Mouse (Mus musculus): ENCODE results near the gene Bcl2a1d.
"Not testable (repeated sequence)": the region's sequence is repeated elsewhere in the genome, so short reads cannot be mapped to it uniquely, and the experiment has no call there.

Gene Bcl2a1d

DNA sequence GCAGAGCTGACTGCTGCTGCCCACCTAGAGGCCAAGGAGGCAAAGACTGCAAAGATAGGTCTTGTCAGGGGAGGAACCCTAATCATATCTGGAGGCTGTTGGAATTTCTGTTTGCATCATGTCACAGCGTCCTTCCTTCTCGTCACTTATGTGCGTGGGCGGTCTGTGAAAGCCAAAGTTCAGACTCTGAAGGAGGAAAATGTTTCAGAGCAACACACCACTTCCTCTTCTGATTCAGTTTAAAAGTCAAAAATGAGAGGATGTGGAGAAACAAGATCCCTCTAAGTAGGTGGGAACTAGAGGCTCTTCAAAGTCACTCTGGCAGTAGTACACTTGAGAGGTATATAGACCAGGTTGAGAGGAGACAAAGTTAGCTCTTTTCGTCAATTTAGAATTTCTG is at the start of gene Bcl2a1d:
TSS of gene Bcl2a1d (minus strand) at position 187 of the 400 bp plus-strand sequence.
- DNase-seq, result not testable (repeated sequence)

DNA sequence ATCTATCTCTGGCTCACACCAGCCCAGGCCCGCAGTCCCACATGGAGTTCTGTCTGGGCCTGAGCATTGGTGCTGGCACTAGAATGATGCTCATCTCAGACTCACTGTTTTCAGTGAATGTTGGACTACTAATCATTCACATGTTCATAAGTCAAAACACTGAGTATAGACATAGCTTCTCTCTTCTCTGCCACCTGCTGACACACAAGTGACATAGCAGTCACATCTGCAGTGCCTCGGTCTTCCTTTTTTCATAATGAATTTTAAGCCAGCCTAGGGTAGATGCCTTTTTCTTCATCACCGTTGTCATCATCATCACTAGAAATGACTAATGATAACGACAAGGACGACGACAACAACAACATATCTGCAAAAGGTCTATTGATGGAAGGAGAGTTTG is 38.5 kb upstream of the Bcl2a1d start:
- DNase-seq, result not testable (repeated sequence)

DNA sequence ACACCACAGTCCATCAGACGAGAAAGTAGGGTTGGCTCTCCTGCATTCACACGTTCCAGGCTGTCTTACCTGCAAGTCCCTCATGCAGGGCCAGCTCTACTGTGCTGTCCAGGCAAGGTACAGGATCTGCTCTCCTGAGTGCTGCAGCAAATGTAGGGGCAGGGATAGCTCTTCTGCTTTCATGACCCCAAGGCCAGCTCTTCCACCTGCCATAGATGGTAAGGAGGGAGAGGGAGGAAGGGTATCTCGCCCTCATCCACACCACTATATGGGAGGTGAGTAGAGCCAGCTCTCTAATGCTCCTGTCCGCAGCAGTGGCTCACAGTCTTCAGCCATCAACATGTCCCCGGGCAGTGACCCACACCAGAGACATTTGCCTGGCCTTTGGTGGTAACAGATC is 37.8 kb upstream of the Bcl2a1d start:
- DNase-seq, result not testable (repeated sequence)

DNA sequence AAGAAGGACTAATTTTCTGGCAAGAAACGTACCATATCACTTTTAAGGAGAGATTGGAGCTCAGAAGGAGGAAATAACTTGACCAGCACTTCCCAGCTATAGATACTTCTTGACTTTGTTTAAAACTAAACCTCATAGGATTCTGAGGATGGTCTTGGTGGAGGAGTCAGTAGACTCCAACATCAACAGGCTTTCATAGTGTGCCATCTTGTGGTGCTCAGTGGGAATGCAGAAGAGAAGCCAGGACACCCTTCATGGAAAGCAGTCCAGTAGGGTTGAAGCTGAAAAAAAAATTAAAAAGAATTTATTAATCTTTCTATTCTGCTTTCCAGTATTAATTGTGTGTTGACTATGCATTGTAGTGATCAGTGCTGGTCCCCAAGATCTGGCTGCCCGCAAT is 15.0 kb upstream of the Bcl2a1d start:
- peak; percentile 11 for DNase-seq

DNA sequence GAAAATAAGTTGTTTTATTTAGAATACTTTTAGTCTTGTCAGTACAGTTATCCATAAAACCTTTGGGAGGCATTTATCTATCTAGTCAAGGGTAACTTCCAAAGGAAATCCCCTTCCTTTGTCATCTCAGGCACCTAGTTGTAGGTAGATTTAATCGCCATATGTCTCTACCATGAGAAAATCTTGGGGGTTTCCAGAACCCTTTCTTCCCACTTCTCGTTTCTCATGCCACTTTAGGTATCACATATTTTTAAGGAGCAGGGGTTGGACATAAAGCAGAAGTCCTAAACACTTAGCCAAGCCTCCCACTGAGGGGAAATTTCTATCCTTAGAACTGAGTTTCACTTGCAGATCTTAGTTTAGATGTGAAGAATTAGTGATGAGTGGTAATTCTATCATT is 14.3 kb upstream of the Bcl2a1d start:
- DNase-seq, result not testable (repeated sequence)

DNA sequence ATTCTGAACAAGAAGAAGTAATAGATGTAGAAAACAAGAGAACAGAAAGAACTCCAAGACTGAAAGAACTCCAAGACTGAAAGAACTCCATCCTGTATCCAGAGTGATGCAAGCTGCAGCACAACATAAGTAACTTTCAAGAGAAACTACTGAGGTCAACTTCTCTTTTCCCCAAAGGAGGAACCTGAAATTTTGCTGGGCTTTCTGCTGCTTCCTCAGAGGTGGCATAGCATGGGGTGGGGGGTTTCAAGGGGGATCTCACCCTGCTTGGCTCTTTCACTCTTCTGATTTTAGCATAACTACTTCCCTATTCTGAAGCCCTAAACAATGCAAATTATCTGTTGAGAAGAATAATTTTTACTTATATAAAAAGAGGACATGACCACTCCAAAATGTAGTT is 3.6 kb upstream of the Bcl2a1d start:
- DNase-seq, result not testable (repeated sequence)

DNA sequence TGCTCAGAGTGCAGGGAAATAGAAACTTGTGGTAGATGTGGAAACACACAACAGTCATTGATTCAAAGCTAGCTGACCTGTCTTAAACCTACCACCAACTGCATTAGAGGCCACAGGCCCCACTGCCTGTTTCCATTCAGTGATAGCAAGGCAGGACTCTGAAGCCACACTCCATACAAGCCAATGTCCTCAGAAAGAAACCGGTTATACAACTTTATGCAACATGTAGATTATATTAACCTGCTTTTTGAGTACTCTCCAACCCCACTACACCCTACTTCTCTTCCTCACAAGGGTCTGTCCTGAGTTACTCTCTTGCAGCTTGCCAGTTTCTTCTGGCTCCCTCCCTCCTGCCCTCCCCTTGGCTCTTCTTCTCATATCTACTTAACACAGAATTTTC is 1.5 kb upstream of the Bcl2a1d start:
- DNase-seq, result not testable (repeated sequence)

DNA sequence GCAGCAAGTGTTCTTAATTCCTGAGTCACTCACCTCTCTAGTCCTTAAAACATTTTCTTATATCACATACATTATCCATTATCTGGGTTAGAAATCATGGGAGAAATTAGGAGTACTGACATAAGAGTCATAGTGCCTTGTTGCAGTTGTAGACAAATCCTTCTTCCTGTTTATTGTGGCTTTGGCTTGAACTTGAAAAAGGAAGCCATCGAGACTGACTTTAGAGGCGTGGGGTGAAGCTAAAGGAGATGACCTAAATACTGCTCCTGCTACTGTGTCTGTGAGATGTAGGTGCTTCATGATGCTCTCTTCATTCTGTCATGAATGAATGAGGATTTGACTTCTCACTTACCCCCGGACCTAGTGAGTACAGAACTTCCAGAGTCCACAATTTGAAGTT is 620 bp upstream of the Bcl2a1d start:
- not testable (repeated sequence) for DNase-seq

DNA sequence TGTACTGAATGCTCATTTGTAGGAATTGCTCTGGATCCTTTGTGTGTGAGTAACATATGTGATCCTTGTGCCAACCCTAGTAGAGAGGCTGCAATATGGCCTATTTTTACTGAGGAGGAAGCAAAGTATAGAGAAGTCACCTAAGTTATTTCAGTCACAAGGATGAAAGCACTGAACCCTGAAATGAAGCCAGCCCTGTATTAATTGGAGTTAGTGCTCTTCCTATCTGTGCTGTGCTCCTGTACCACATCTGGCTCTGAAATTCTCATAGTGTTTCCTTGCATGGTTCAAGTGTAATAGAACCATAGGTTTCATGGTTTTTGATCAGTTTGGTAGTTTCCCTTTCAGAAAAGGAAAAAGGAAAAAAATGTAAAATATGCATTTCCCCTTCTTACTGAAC is 3.4 kb downstream of the Bcl2a1d start:
- DNase-seq, result not testable (repeated sequence)

DNA sequence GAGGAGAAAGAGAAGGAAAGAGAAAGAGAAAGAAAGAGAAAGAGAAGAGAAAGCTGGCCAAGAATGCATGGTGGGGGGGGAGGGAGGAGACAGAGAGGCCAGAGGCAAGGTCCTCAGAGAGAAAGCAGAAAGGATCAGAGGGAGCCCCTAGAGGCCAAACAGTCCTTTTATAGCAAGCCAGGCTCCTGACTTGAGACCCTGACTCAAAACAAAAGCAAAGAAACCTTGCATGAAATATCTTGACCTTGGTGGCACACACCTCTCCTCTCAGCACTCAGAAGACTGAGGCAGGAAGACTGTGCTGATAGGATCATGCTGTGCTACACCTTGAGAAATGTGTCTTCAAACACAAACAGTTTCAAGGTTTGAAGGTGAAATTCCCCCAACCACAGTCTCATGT is 10.1 kb downstream of the Bcl2a1d start:
- not testable (repeated sequence) for DNase-seq

DNA sequence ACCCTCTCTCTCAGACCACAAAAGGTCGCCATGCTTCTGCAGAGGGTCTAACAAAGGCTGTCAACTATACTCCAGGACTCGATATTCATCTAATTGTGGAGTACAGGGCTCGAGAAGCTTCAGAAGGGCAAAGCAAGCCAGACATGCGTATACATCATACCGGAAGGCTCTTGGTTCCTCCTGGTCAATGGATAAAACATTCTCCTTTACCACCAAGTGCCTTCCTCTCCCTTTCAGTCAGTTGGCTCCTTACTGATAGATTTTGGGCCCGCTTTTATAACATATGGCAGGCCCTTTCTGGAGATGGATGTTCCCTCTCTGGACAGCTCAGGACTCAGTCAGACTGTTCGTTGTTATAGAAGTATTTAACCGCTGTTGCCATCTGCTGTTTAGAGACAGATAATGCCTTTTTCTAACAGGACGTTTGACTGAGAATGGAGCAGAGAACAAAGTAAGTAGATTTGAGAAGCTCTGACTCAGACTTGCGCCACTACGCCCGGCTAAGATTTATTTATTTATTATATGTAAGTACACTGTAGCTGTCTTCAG is 11.7 kb downstream of the Bcl2a1d start, which contains the start of gene Mthfsl:
TSS of gene Mthfsl (minus strand) at position 308 of the 549 bp plus-strand sequence.
- peak; percentile 17 for DNase-seq

DNA sequence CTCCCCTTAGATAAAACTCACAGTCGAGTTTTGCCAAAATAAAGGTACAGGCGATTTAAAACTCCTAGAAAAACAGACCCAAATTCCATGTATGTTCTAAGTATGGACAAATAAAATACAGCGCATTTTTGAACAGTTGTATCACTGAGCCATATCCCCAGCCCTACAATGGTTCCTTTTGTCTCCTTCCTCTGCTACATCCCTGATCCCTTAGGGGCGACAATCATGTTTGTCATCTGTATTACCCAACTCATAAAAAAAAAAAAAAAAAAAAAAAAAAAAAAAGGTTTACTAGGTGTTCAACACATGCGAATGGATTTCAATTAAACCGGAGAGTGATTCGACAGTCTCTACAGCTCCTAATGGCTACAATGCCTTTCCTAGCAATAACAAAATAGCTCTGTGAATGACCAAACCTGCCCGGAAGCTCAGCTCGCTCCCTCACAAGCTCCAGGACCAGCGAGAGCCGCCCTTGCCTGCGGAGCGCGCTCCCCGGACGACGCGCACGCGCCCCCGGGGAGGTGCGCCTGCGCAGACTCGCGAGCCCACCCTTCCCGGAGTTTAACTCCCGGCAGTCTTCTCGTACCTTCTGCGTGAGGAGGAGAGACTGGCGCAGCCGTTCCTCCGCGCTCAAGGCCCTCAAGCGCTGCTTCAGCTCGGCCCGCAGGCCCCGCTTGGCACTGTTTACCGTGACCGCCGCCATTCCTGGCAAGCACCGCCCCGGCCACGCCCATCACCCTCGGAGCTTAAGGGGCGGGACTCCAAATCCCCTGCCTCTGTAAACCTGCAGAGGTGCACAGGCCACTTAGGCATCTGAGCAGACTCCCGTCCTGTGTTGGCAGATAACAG is 12.4 kb downstream of the Bcl2a1d start:
- peak; percentile 13 for DNase-seq

DNA sequence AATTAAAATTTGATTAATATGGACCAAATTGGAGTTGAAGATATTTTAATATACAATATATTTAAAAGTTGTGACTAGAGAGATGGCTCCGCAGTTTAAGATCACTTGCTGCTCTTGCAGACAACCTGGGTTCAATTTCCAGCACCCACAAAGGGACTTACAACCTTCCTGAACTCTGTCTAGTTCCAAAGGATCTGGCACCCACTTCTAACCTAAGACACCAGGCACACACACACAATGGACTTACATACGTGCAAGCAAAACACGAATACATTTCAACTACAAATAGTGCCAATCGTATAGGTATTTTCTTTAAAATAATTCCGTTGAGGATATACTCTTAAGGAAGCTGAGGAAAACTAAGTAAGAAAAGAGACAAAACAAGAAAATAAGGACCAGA is 13.1 kb downstream of the Bcl2a1d start:
- DNase-seq, result not testable (repeated sequence)

DNA sequence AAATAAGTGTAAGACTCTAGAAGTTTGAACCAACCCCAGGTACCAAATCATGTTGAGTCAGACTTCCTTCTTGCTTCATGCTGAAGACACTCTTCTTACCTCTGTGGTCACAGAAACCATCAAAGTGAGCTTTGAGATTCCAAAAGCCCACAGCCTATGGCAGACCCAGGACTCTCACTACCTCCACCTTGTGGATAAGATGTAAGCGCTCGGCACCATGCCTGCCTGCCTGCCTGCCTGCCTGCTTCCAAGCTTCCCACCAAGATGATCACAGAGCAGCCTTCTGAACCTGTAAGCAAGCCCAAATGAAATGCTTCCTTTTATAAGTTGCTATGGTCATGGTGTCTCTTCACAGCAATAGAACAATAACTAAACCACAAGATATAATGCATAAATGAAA is 13.6 kb downstream of the Bcl2a1d start:
- DNase-seq, result peak; percentile 24

DNA sequence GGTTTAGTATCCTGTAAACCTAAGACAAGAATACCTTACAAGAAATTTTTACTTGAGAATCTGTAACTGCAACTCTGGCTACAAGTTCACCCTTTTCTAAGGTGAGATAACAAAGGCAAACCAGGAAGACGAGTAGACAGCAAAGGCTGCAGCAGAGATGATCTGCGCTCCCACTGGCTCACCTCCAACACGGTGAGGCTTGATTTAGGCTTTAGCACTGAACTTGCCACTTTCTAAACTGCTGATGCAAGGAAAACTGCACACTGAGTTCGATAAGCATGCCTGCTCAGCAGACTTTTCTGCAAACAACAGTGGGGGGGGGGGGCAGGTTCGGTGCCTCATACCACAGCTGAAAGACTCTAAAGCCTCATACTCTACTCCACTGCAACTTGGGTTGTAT is 17.2 kb downstream of the Bcl2a1d start:
- DNase-seq, result not testable (repeated sequence)

DNA sequence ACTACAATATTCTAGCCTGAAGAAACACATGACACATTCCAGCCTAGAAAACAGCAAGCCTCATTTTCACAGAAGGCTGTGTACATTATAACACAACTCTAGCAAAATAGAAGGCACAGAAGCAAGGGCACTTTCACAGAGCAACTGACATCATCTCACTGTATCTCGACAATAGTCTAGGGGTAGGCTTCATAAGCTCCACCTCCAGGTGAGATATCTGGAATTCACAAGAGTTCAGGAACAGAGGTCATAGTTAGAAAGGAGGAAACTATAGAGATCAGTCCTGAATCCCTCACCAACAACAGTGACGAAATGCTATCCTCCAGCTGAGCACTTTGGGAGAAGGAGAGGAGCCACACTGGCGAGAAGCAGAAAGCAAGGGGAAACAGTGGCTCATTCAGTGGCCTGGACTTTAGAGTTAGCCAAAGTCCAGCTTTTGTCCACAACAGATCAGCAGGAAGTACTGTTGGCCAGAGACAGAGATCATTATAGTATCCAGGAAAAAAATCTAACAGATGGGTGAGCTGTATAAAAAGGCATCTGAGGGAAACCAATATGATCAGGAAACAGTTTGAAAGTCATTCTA is 19.5 kb downstream of the Bcl2a1d start:
- DNase-seq, result not testable (repeated sequence)

DNA sequence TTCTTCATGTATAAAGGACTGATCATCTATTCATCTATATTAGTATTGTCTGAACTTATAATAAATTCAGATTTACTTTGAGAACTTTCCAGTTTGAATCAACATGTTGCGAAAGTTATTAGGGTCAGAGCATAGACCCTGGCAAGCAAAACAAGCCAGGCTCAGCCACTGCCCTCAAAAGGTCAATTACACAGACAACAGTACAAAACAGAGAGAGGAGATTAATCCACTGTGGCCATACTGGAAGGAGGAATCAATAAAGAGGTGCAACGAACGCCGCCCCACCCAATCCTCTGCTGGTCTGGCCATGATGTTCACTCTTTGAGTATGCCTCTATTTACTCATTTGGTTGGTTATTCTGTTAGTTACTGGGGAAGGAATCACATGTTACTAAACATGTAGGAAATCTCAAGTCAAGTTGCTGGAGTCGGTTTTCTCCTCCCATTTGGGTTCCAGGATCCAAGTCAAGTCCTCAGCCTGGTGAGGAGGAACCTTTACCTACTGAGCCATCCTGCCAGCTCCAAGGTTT is 20.7 kb downstream of the Bcl2a1d start:
- not testable (repeated sequence) for DNase-seq

DNA sequence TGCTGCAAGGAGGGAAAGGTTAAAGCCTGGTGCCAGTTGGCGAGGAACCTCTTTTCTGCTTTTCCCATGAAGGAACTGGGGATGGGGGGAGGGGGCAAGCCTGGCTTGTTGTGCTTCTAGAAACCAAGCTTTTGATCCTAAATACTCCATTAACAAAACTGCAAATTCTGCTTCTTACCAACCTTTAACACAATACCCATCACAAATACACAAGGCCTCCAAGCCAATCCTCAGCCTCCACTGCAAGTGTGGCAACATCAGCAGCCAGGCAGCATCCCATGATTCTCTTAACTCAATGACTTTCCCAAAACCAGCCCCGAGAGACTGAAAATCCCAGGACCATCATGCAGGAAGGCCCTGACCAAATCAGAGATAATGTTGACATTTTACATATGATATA is 21.3 kb downstream of the Bcl2a1d start:
- DNase-seq, result not testable (repeated sequence)

DNA sequence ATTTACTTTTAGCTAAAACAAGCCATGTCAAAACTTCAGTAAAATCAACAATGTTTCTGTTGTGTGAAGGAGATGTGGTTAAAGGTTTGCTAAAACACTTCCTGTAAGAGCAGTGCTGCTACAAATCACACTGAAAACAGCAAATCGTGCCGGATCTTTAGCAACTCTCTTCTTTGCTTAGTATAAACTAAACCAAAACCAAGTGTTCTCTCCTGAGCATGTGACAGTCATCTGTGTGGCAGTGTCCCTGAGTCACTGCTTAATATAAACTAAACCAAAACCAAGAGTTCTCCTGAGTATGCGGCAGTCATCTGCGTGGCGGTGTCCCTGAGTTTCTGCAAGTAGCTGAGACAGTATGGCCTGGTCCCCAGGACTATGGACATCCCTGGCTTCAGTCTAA is 21.9 kb downstream of the Bcl2a1d start:
- DNase-seq, result not testable (repeated sequence)

DNA sequence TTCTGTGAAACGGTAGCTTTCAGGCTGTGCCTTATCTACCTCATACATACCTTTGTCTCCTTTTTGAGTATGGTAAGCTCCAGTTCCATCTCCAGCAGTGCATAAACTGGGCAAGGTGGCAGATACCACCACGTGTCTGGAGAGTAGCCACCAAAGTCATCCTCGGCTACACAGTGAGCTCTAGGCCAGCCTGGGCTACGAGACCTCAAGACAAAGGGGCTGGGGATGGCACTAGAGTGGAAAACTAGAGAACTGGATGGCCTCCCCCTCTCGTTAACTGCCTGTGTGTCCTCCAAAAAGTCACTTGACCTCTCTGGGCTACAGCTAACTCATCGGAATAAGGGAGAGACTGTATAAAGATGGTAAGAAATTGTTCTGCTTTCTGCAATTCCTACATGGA is 22.4 kb downstream of the Bcl2a1d start:
- DNase-seq, result no peak

DNA sequence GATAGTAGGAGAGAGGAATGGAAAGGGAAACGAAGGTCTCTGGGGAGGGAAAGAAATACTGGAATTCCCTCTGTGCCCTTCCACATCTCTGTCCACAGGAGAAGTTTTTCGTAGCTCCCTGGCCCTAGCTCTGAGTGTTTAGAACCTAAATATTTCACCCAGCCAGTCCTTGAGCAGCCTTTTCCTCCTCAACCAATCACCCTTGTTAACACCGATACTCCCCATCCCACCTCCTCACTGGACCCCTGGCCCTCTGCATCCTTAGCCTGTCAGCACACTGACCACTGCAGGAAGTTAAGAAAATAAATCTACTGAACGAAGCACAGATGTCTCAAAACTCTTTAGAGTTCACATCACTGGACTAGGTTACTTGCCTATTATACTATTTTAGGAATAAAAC is 25.0 kb downstream of the Bcl2a1d start:
- DNase-seq, result no peak

DNA sequence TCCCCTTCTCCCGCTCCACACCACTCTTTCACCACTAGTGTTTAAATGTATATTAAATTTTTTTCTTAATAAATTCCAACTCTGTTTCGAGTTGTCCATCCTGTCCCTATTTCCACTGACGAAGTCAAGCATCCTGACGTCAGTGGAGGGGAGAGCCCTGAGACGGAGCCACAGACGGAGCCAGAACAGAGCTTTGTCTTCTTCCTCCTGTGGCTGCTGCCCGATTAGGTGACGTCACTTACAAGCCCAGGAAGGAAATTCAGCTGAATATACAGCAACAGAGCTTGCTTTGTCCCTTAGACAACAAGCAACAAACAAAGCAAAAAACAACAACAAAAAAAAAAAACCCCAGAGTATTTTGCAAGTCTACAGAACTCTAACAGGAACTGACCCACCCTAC is 26.6 kb downstream of the Bcl2a1d start:
- not testable (repeated sequence) for DNase-seq

DNA sequence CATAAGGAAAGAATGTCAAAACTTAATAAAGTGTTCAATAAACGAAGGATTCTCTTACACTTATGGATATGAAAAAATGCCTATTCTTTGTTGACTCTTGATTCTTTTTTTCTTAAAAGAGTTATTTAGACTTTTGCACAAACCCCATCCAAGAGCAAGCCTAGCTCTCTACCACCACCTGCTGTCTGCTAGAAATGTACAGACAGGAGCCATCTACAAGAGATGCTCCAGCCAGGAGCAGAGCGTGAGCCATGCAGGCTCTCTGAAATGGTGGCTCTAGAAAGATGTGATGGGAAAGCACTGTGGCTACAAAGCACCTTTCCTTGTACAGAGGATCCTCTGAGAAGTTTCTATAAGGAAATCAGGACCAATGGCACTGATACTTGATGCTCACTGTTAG is 33.0 kb downstream of the Bcl2a1d start:
- DNase-seq, result not testable (repeated sequence)

DNA sequence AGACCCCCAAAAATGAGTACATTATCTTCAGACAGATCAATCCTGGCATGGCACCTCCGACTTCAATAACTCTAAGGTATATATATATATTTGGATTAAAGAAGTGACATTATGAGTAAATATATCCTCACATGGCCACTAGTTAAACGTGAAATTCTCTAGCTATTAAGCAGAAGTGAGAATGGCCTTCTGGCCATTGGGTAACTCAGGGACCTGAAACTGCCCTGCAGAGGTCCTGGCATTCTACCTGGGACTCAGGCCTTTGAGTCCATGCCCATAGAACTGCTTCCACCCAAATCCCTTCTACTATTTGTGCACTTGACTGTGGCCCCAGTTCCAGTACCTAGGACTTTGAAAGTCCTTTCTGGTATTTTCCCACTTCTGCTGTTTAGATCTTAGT is 40.4 kb downstream of the Bcl2a1d start:
- DNase-seq, result not testable (repeated sequence)
